Mouse (Mus musculus) embryonic fibroblast, embryonic 13.5 days (primary cell): ENCODE results near the gene Sept8. TPM values are rescaled to one million over a fixed set of nuclear protein-coding genes. Genes with fewer than 3 reads are reported as not detected.
"Not testable (repeated sequence)": the region's sequence is repeated elsewhere in the genome, so short reads cannot be mapped to it uniquely, and the experiment has no call there.

Experiments
- H3K27ac ChIP-seq: 2 replicates; pipeline ENCODE4 v1.5.1; 2012; ENCODE audit warnings: low read length, control low read depth, inconsistent platforms; ENCODE audit not compliant: insufficient read depth
- H3K4me1 ChIP-seq: 2 replicates; pipeline ENCODE4 v1.6.1; 2011; ENCODE audit warnings: low read length; ENCODE audit not compliant: control insufficient read depth, insufficient read depth
- H3K4me3 ChIP-seq: 2 replicates; pipeline ENCODE4 v1.5.1; 2011; ENCODE audit warnings: mild to moderate bottlenecking, control low read depth, low read length; ENCODE audit not compliant: insufficient read depth
- CTCF ChIP-seq: IDR thresholded peaks from 2 replicates; pipeline ENCODE4 v1.5.1; 2011; ENCODE audit warnings: mild to moderate bottlenecking, control low read depth, low read length, moderate library complexity, borderline replicate concordance; ENCODE audit not compliant: insufficient read depth
- POLR2A ChIP-seq: IDR thresholded peaks from 2 replicates; pipeline ENCODE4 v1.6.1; 2011; ENCODE audit warnings: low read depth, mild to moderate bottlenecking, control low read depth, low read length, moderate library complexity
- polyA plus RNA-seq: library from polyadenylated mRNA; stranded (reverse); fragments of >200 nt; gene quantifications from 2 replicates; pipeline ENCODE4 v1.2.4, GENCODE M21; 2011; ENCODE audit warnings: low read depth; ENCODE audit not compliant: missing spikeins, insufficient read length

Gene Sept8
- polyA plus RNA-seq, 1 experiment = 88.6 TPM

DNA sequence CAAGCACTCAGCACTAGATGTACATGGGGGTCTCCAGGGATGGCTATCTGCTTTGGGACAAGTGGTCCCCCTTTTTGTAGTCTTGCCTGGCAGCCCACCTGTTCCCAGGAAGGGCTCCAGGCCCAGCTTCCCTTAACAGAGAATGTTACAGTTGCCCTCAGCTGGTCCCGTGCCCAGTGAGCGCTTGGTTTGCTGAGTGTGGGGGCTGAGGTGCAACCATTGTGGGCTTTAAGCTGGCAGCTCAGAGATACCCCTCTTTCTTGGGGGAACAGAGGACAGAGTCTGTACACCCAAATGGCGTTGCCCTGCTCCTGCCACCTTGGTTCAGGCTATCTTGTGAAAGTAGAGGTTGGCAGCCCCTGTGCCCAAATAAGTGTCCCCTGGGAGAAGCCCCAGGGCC lies 21.3 kb downstream of the Sept8 start:
- H3K4me1 ChIP-seq = 0 out of 2 replicates have a peak, but pooled peaks cover 3% of the 10 kb centered on the region
- H3K4me3 ChIP-seq = no peak overlapping the region
- TF ChIP-seq CTCF (no peak), POLR2A (no peak)
- H3K27ac ChIP-seq = no peak overlapping the region

DNA sequence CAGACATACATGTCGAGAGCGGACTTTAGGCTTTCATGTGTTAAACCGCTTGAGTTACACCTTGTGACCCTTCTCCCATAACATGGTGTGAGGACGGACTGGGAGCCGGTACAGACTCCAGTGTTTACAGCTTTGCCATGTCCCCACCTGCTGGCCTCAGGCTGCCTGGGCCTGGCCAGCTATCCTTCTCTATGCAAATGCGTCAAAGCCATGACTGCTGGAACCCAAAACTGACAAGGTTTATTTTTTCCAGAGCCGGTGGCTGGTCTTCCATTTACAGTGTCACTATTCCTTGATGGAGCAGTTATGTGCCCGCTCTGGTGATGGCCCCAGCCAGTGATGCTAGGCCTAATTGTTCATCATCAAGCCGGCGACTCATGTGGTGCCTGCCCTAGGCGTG lies 22.2 kb downstream of the Sept8 start:
- H3K27ac ChIP-seq = no peak overlapping the region
- H3K4me3 ChIP-seq = no peak overlapping the region
- H3K4me1 ChIP-seq = 0 out of 2 replicates have a peak, but pooled peaks cover 3% of the 10 kb centered on the region
- TF ChIP-seq POLR2A (no peak), CTCF (no peak)

DNA sequence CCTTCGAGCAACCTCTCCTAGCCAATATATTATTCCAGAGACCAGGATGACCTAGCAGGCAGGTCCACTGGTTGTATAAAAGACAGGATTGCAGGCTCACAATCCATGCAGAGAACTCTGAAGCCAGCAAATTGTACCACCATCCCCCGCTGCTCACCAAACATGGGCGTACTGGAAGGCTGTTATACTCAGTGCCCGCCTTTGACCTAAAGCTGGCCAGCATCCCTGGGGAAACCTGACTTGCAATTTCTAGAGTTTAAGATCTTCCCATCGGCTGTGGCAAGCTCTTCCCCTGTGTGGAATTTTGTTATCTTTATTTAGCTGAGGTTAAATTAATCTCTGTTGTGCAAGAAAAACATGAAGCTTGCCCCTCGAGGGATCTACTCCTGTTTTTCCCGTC lies 24.0 kb downstream of the Sept8 start:
- TF ChIP-seq CTCF (no peak), POLR2A (no peak)
- H3K27ac ChIP-seq = no peak overlapping the region
- no peak overlapping the region for H3K4me3 ChIP-seq
- H3K4me1 ChIP-seq = 0 out of 2 replicates have a peak, but pooled peaks cover 3% of the 10 kb centered on the region

DNA sequence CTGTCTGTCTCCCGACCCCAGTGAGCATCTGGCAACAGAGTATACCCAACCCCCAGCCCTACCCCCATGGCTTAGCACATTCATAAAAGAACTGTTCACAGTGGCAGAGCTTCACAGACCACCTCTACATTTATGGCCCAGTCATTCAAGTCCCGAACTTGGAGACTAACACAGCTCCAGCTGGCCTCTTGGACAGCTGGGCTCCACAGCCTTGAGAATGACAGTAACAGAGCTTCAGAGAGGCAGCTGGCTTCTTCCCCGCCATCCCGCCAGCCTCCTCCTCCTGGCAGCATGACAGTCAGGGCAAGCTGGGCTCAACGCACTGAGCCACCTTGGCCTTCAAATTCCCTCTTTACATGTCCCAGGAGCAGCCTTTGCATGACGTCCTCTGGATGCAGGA lies 27.2 kb downstream of the Sept8 start:
- Histone ChIP-seq H3K27ac (no peak overlapping the region), H3K4me1 (0 out of 2 replicates have a peak, but pooled peaks cover 3% of the 10 kb centered on the region), H3K4me3 (no peak overlapping the region)
- TF ChIP-seq POLR2A (no peak), CTCF (no peak)

DNA sequence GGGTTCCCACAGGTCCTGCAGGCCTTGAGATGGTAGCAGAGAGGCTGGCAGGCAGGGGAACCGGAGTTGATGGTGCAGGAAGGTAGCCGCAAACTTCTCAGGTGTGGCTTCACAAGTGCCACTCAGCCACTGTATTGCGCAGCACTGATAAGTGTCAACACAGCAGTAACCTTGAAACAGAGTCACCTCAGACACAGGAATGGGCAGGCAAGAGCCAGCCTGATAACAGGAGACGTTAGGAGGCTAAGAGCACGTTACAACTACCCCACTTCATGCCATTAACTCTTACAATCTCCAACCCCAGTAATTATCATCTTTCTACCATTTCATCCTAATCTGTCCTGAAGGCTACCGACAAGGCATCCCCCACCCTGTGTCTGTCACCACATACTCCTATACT lies 28.5 kb downstream of the Sept8 start:
- no peak for TF ChIP-seq CTCF
- Histone ChIP-seq H3K4me3 (no peak overlapping the region), H3K4me1 (0 out of 2 replicates have a peak, but pooled peaks cover 3% of the 10 kb centered on the region), H3K27ac (no peak overlapping the region)

DNA sequence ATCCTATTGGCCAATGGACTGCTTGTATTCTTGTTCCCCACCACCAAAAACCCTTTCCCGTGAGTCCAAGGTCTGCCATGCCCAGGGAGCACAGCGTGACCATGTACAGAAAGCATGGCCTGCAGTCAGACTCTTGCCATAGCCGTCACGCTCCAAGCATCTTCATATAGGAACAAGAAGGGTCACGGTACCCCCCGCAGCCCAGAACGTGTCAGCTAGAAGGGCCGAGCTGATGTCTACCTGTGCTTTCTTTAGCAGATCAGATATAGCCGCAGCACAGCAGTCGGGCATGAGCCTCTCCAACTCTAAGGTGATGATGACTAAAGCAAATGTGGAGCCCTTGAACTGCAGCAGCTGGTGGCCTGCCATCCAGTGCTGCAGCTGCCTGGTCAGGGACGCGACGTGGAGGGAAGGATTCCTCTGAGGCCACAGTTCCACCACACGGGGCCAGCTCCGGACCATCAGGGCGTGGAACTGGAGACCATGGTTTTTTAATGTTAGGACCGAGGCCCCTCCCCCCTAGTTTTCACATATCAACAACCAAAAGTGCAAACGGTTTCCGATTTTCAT lies 29.1 kb downstream of the Sept8 start:
- 0 out of 2 replicates have a peak, but pooled peaks cover 3% of the 10 kb centered on the region for H3K4me1 ChIP-seq
- H3K4me3 ChIP-seq = no peak overlapping the region
- TF ChIP-seq CTCF (no peak), POLR2A (no peak)
- no peak overlapping the region for H3K27ac ChIP-seq

DNA sequence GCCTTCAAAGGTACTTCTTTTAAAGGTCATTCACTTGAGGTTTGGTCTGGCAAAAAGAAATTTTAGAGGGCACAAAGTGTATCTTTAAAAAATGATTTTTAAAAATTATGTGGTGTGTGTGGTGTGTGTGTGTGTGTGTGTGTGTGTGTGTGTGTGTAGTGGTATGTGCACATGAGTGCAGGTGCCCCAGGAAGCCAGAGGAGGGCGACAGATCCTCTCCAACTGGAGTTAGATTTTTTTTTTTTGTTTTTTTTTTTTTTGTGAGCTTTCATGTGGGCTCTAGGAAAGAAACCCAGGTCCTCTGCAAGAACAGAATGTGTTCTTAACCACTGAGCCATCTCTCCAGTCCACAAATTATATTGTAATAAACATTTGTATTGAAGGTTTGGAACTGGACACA lies 31.7 kb downstream of the Sept8 start:
- TF ChIP-seq CTCF (no peak), POLR2A (no peak)
- H3K27ac ChIP-seq = no peak overlapping the region
- no peaks in the 10 kb centered on the region for H3K4me1 ChIP-seq
- H3K4me3 ChIP-seq = no peak overlapping the region

DNA sequence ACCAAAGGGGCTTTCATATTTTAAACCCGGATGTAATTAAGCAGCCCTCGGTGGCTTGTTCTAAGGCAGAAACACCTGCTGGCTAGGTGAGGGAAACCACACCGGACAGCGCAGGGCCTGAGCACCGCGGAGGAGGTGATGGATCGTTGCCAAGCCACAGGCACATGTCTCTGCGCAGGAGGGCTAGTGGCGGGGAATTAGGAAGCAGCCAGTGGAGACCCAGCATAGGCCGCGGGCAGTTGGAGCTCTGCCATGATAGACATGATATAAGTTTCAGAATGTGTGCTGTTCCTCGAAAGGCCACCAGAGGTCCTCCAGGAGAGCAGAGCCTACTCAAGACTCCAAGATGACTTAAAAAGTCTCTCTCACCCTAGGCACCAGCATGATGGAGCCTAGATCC lies 32.7 kb downstream of the Sept8 start:
- Histone ChIP-seq H3K27ac (no peak overlapping the region), H3K4me1 (no peaks in the 10 kb centered on the region), H3K4me3 (no peak overlapping the region)
- no peak for TF ChIP-seq POLR2A
- no peak for TF ChIP-seq CTCF

DNA sequence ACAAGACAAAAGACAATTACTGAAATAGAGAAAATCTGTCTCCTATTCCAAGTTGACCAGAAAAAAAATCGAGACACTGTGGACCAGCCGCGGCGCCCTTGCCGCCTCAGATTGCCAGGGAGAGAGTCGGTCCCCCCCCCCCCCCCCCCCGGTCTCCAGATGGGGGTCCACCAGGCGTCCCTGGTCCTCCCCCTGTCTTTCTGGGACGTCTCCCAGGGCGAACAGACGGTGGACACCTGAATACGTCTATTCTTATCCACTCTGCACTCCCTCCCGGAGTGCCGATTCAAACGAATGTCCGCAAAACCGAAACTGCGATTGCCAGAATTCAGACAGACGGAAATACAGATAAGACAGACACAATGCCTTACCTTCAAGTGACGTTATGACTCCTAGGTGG lies 37.5 kb downstream of the Sept8 start:
- H3K4me3 ChIP-seq, H3K4me1 ChIP-seq, H3K27ac ChIP-seq: not testable (repeated sequence)

DNA sequence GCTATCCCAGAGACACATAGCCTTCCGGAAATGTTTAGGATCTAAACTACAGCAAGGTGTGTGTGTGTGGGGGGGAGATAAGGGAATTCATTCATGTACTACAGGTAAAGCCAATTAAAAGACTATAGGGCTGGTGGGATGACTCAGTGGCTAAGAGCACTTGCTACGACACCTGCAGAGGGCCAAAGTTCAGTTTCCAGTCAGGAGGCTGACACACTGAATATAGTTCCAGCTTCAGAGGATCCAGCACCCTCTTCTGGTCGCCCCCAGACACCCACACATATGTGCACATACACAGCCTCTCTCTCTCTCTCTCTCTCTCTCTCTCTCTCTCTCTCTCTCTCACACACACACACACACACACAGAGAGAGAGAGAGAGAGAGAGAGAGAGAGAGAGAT lies 38.9 kb downstream of the Sept8 start:
- H3K4me1 ChIP-seq, H3K27ac ChIP-seq, H3K4me3 ChIP-seq: not testable (repeated sequence)

DNA sequence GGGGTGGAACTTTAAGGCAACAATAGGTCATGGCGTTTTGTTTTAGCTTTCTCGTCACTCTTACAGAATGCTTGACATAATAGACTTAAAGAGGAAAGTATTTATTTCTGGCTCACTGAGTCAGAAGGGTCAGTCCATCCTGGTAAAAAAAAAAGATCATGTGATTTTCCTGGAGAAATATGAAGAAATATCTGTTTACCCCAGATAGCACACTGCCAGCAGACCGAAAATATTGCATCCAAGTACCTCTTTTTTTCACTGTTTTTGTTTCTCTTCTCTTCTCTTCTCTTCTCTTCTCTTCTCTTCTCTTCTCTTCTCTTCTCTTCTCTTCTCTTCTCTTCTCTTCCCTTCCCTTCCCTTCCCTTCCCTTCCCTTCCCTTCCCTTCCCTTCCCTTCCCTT lies 40.9 kb downstream of the Sept8 start:
- H3K27ac ChIP-seq, H3K4me3 ChIP-seq, H3K4me1 ChIP-seq: not testable (repeated sequence)
